Mouse (Mus musculus) kidney, adult 2 months (tissue): ENCODE measurements around the gene Trim56.

Experiments used
- CTCF ChIP-seq: fragments of 200-500 bp; conservative IDR thresholded peaks from 2 replicates; pipeline ENCODE4 v1.5.1; 2011; ENCODE audit warnings: low read depth, mild to moderate bottlenecking, control low read depth, low read length, moderate library complexity, mixed read lengths; ENCODE audit not compliant: insufficient read depth, insufficient read length
- POLR2A ChIP-seq: fragments of 200-500 bp; IDR thresholded peaks from one replicate; pipeline ENCODE4 v1.6.1; 2011; ENCODE audit warnings: low read depth, low read length, control low read depth

DNA sequence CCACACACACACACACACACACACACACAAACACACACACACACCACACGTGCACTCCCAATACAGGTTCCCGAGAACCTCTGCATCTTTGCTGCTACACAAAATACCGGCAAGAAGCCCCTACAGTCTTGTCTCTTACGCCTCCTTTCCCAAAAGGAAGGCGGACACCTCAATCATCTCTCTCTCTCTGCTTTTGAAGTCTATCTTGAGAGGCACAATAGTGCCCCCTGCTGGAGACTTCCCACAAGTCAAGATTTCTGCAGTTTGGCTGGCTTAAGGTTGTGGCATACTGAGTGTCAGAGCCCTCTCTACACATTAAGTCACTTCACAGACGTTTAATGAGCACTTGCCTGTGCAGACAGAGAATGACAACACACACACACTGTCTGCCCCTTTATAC is 9.0 kb downstream of the Trim56 start:
- TF ChIP-seq POLR2A, result no peak
- peak; percentile 78 for TF ChIP-seq CTCF
